ENCODE assay signal across 19 mouse cellular contexts in genomic region chr5:33516211-33516610, GRCm38 (mm10).
"Had no signal": no experiment of that assay in that cellular context is flagged by ENCODE, and none has a peak within 500 bp of the region (broad histone marks: within the 10 kb centered on the region; RNA-seq: fewer than 3 reads in every experiment).

No protein-coding gene starts in this region.

- H3K4me1 ChIP-seq: lung, embryonic 15.5 days had no signal

- H3K36me3 ChIP-seq: limb, embryonic 12.5 days; limb, embryonic 15.5 days; lung, embryonic 15.5 days; midbrain, embryonic 12.5 days; midbrain, embryonic 15.5 days; neural tube, embryonic 12.5 days; neural tube, embryonic 15.5 days had no signal

- H3K4me3 ChIP-seq: limb, embryonic 12.5 days; limb, embryonic 15.5 days; lung, embryonic 15.5 days; midbrain, embryonic 12.5 days; midbrain, embryonic 15.5 days; neural tube, embryonic 12.5 days; neural tube, embryonic 15.5 days had no signal

- H3K4me2 ChIP-seq: limb, embryonic 12.5 days; limb, embryonic 15.5 days; liver, embryonic 11.5 days; lung, embryonic 15.5 days; midbrain, embryonic 12.5 days; midbrain, embryonic 15.5 days; neural tube, embryonic 12.5 days; neural tube, embryonic 15.5 days had no signal

- H3K9me3 ChIP-seq: limb, embryonic 12.5 days; limb, embryonic 15.5 days; lung, embryonic 15.5 days; midbrain, embryonic 12.5 days; midbrain, embryonic 15.5 days; neural tube, embryonic 12.5 days; neural tube, embryonic 15.5 days had no signal

- DNase-seq: kidney, adult 18-20 months; kidney, adult 9 months; kidney, postnatal 14 days; kidney, postnatal 4 days; left cerebral cortex, postnatal 4 days; liver, postnatal 0 days; retina, postnatal 1 day; right cerebral cortex, postnatal 25 days; spleen, adult 18-20 months had no signal

- H3K27ac ChIP-seq: limb, embryonic 12.5 days; limb, embryonic 15.5 days; liver, embryonic 14.5 days; lung, embryonic 15.5 days; macrophage; midbrain, embryonic 12.5 days; midbrain, embryonic 15.5 days; neural tube, embryonic 12.5 days; neural tube, embryonic 15.5 days had no signal

- H3K9ac ChIP-seq: limb, embryonic 12.5 days; limb, embryonic 15.5 days; liver, embryonic 14.5 days; liver, postnatal 0 days; lung, embryonic 15.5 days; midbrain, embryonic 12.5 days; midbrain, embryonic 15.5 days; neural tube, embryonic 12.5 days; neural tube, embryonic 15.5 days had no signal
